Mouse (Mus musculus) myocyte (in vitro differentiated cells): Measurements from ENCODE around the gene H1f0. TPM values are rescaled to one million over a fixed set of nuclear protein-coding genes. Genes with fewer than 3 reads are reported as not detected.

Experiments used
- H3K27me3 ChIP-seq: one replicate; pipeline ENCODE4 v1.6.1; 2011; ENCODE audit not compliant: control insufficient read depth, insufficient read depth, insufficient read length
- H3K36me3 ChIP-seq: one replicate; pipeline ENCODE4 v1.6.1; 2011; ENCODE audit not compliant: control insufficient read depth, insufficient read depth
- H3K4me2 ChIP-seq: one replicate; pipeline ENCODE4 v1.6.1; 2011; ENCODE audit warnings: low read depth, control low read depth
- H3K4me3 ChIP-seq: one replicate; pipeline ENCODE4 v1.5.1; 2011; ENCODE audit warnings: mild to moderate bottlenecking, control low read depth, moderate library complexity
- H3K79me2 ChIP-seq: one replicate; pipeline ENCODE4 v1.6.1; 2011; ENCODE audit not compliant: control insufficient read depth, insufficient read depth
- H3ac ChIP-seq: one replicate; pipeline ENCODE4 v1.6.1; 2011; ENCODE audit not compliant: control insufficient read depth, insufficient read length
- CEBPB ChIP-seq: IDR thresholded peaks from 2 replicates; pipeline ENCODE4 v1.6.1; 2011; ENCODE audit warnings: mild to moderate bottlenecking, moderate library complexity; ENCODE audit not compliant: poor library complexity, insufficient read depth, severe bottlenecking
- E2F4 ChIP-seq: IDR thresholded peaks from one replicate; pipeline ENCODE4 v1.6.1; 2011; ENCODE audit warnings: mild to moderate bottlenecking, control low read depth, moderate library complexity; ENCODE audit not compliant: insufficient read depth
- MAX ChIP-seq: IDR thresholded peaks from one replicate; pipeline ENCODE4 v1.6.1; 2011; ENCODE audit warnings: low read depth, mild to moderate bottlenecking, control low read depth
- MYOD1 ChIP-seq, 3 experiments: IDR thresholded peaks; one replicate each; pipeline ENCODE4 v1.6.1; 2011; ENCODE audit warnings: control low read depth in 2 of 3, low read depth in 2 of 3, mild to moderate bottlenecking in 2 of 3, moderate library complexity in 1 of 3; ENCODE audit not compliant: insufficient read length in 2 of 3, control insufficient read depth in 1 of 3
- MYOG ChIP-seq, 3 experiments: IDR thresholded peaks; one replicate each; pipeline ENCODE4 v1.6.1; 2011; ENCODE audit warnings: control low read depth in 2 of 3, low read depth in 2 of 3, mild to moderate bottlenecking in 2 of 3; ENCODE audit not compliant: insufficient read length in 2 of 3, control insufficient read depth in 1 of 3, insufficient read depth in 1 of 3
- POLR2A ChIP-seq: IDR thresholded peaks from one replicate; pipeline ENCODE4 v1.6.1; 2011; ENCODE audit warnings: low read depth, mild to moderate bottlenecking, control low read depth, moderate library complexity; ENCODE audit not compliant: insufficient read length
- POLR2AphosphoS2 ChIP-seq: IDR thresholded peaks from one replicate; pipeline ENCODE4 v1.6.1; 2011; ENCODE audit warnings: low read depth, control low read depth; ENCODE audit not compliant: insufficient read length
- REST ChIP-seq: IDR thresholded peaks from one replicate; pipeline ENCODE4 v1.6.1; 2011; ENCODE audit warnings: mild to moderate bottlenecking, control low read depth, moderate library complexity; ENCODE audit not compliant: insufficient read depth, insufficient read length
- SRF ChIP-seq: IDR thresholded peaks from one replicate; pipeline ENCODE4 v1.6.1; 2011; ENCODE audit warnings: low read depth; ENCODE audit not compliant: control insufficient read depth, insufficient read length
- TCF12 ChIP-seq: IDR thresholded peaks from one replicate; pipeline ENCODE4 v1.6.1; 2011; ENCODE audit warnings: mild to moderate bottlenecking, control low read depth; ENCODE audit not compliant: poor library complexity, insufficient read depth, severe bottlenecking
- TCF3 ChIP-seq: IDR thresholded peaks from one replicate; pipeline ENCODE4 v1.6.1; 2011; ENCODE audit warnings: low read depth, control low read depth; ENCODE audit not compliant: insufficient read length
- USF1 ChIP-seq: IDR thresholded peaks from one replicate; pipeline ENCODE4 v1.6.1; 2011; ENCODE audit warnings: low read depth, mild to moderate bottlenecking, control low read depth, moderate library complexity
- polyA plus RNA-seq: library from polyadenylated mRNA; unstranded; fragments of >200 nt; fragmentation: generic; extraction: Trizol; gene quantifications from one replicate; pipeline ENCODE4 v1.2.1, GENCODE M21; 2012; ENCODE audit warnings: missing spikeins

H1f0 gene
- polyA plus RNA-seq, 1 experiment, result 423 TPM

GRCm38 (mm10) chr15:79026511-79027290 is 1.5 kb upstream of the H1f0 start:
- no peak overlapping the region for H3ac ChIP-seq
- no peak for TF ChIP-seq TCF3
- TF ChIP-seq MYOG (IDR thresholded peaks at IDR 0.05; ENCODE audit: control insufficient read depth in 1 of 3, insufficient read depth in 1 of 3, insufficient read length in 2 of 3, low read depth in 2 of 3), result no peak
- TF ChIP-seq SRF, result no peak
- TF ChIP-seq USF1, result no peak
- no peak for TF ChIP-seq MAX
- no peak for TF ChIP-seq TCF12
- no peak for TF ChIP-seq MYOD1 (IDR thresholded peaks at IDR 0.05; ENCODE audit: control insufficient read depth in 1 of 3, insufficient read length in 2 of 3, low read depth in 2 of 3)
- TF ChIP-seq POLR2A, result no peak
- no peak for TF ChIP-seq POLR2AphosphoS2
- TF ChIP-seq E2F4, result no peak
- no peak for TF ChIP-seq REST
- no peak for TF ChIP-seq CEBPB

GRCm38 (mm10) chr15:79027291-79028205 is 702 bp upstream of the H1f0 start:
- Histone ChIP-seq H3K4me3 (peak overlapping the region; percentile 79), H3K79me2 (peaks cover 18% of the 10 kb centered on the region), H3K4me2 (peak overlapping the region; percentile 98), H3K27me3 (peaks cover 25% of the 10 kb centered on the region), H3K36me3 (no peaks in the 10 kb centered on the region), H3ac (peak overlapping the region; percentile 54)
- TF ChIP-seq E2F4 (no peak), MYOG (IDR thresholded peaks at IDR 0.05; ENCODE audit: control insufficient read depth in 1 of 3, insufficient read depth in 1 of 3, insufficient read length in 2 of 3, low read depth in 2 of 3) (no peak), CEBPB (no peak), MYOD1 (IDR thresholded peaks at IDR 0.05; ENCODE audit: control insufficient read depth in 1 of 3, insufficient read length in 2 of 3, low read depth in 2 of 3) (no peak), MAX (no peak), REST (no peak), POLR2A (no peak), USF1 (no peak), TCF12 (no peak)

More at GRCm38 (mm10) chr15:79026511-79027290, 1.5 kb upstream of the H1f0 start:
- peak overlapping the region; percentile 79 for H3K4me3 ChIP-seq
- H3K36me3 ChIP-seq, result no peaks in the 10 kb centered on the region
- H3K4me2 ChIP-seq, result peak overlapping the region; percentile 98
- peaks cover 18% of the 10 kb centered on the region for H3K79me2 ChIP-seq
- H3K27me3 ChIP-seq, result peaks cover 34% of the 10 kb centered on the region

GRCm38 (mm10) chr15:79028823-79029484 is 704 bp downstream of the H1f0 start:
- Histone ChIP-seq H3K79me2 (peaks cover 18% of the 10 kb centered on the region), H3ac (peak overlapping the region; percentile 54), H3K4me3 (peak overlapping the region; percentile 79), H3K36me3 (no peaks in the 10 kb centered on the region), H3K27me3 (peaks cover 13% of the 10 kb centered on the region), H3K4me2 (peak overlapping the region; percentile 98)
- TF ChIP-seq MYOG (IDR thresholded peaks at IDR 0.05; ENCODE audit: control insufficient read depth in 1 of 3, insufficient read depth in 1 of 3, insufficient read length in 2 of 3, low read depth in 2 of 3), result no peak
- no peak for TF ChIP-seq TCF3
- no peak for TF ChIP-seq MAX
- TF ChIP-seq POLR2AphosphoS2, result peak; percentile 75
- peak; percentile 15 for TF ChIP-seq POLR2A

- H3K36me3 ChIP-seq, result no peaks in the 10 kb centered on the region
- H3K4me3 ChIP-seq, result peak overlapping the region; percentile 79
- peaks cover 6% of the 10 kb centered on the region for H3K27me3 ChIP-seq
Measured at GRCm38 (mm10) chr15:79029519-79030241, 1.4 kb downstream of the H1f0 start.

More at GRCm38 (mm10) chr15:79029519-79030241, 1.4 kb downstream of the H1f0 start:
- TF ChIP-seq E2F4 (no peak), TCF12 (no peak), TCF3 (no peak), POLR2A (peak; percentile 50), POLR2AphosphoS2 (peak; percentile 79), MYOG (IDR thresholded peaks at IDR 0.05; ENCODE audit: control insufficient read depth in 1 of 3, insufficient read depth in 1 of 3, insufficient read length in 2 of 3, low read depth in 2 of 3) (no peak), REST (no peak), USF1 (no peak), SRF (no peak), MAX (no peak), MYOD1 (IDR thresholded peaks at IDR 0.05; ENCODE audit: control insufficient read depth in 1 of 3, insufficient read length in 2 of 3, low read depth in 2 of 3) (no peak)
- Histone ChIP-seq H3ac (peak overlapping the region; percentile 54), H3K79me2 (peaks cover 18% of the 10 kb centered on the region), H3K4me2 (peak overlapping the region; percentile 98)
